Mouse (Mus musculus) stomach, postnatal 0 days (tissue): ENCODE measurements at regions not wholly inside any gene's neighbourhood (a gene's known extent, or its start where the extent isn't known, plus 50 kb on each side); places are given as distances from the start of the nearest gene placed in this dataset.

Experiments
- ATAC-seq: fragments of 200-750 bp; cut with Nextera tagmentation; 2 replicates; pipeline ENCODE4 v1.8.0; 2017; ENCODE audit not compliant: low FRiP score, low TSS enrichment
- DNase-seq: peaks from one replicate; pipeline ENCODE4 v3.0.0-alpha.2; 2016; ENCODE audit warnings: low spot score
- H3K27ac ChIP-seq: fragments of 300-500 bp; sonication (generic); replicated peaks from 2 replicates; pipeline ENCODE4 v1.5.1; 2014; ENCODE audit warnings: mild to moderate bottlenecking, control low read depth
- H3K27me3 ChIP-seq: fragments of 300-500 bp; sonication (generic); 2 replicates; pipeline ENCODE4 v1.6.1; 2014; ENCODE audit warnings: low read length; ENCODE audit not compliant: control insufficient read depth, insufficient read depth
- H3K36me3 ChIP-seq: fragments of 300-500 bp; sonication (generic); 2 replicates; pipeline ENCODE4 v1.6.1; 2014; ENCODE audit warnings: low read length, mixed read lengths; ENCODE audit not compliant: control insufficient read depth, insufficient read depth
- H3K4me1 ChIP-seq: fragments of 300-500 bp; sonication (generic); replicated peaks from 2 replicates; pipeline ENCODE4 v1.6.1; 2014; ENCODE audit warnings: antibody characterized with exemption; ENCODE audit not compliant: control insufficient read depth, insufficient read depth
- H3K4me2 ChIP-seq: fragments of 300-500 bp; sonication (generic); replicated peaks from 2 replicates; pipeline ENCODE4 v1.6.1; 2014; ENCODE audit warnings: low read depth, mild to moderate bottlenecking, control low read depth, moderate library complexity
- H3K4me3 ChIP-seq: fragments of 300-500 bp; sonication (generic); 2 replicates; pipeline ENCODE4 v1.5.1; 2014; ENCODE audit warnings: low read depth, low read length, control low read depth
- H3K9ac ChIP-seq: fragments of 300-500 bp; sonication (generic); 2 replicates; pipeline ENCODE4 v1.6.1; 2014; ENCODE audit warnings: mild to moderate bottlenecking, low read length, control low read depth, mixed read lengths
- H3K9me3 ChIP-seq: fragments of 300-500 bp; sonication (generic); 2 replicates; pipeline ENCODE4 v1.6.1; 2016; ENCODE audit warnings: low read length; ENCODE audit not compliant: control insufficient read depth
- CTCF ChIP-seq: IDR thresholded peaks from 2 replicates; pipeline ENCODE4 v1.5.1; 2016; ENCODE audit warnings: antibody characterized with exemption, low read depth, mild to moderate bottlenecking, moderate library complexity
- EP300 ChIP-seq: optimal IDR thresholded peaks from 2 replicates; pipeline ENCODE3; 2016; ENCODE audit warnings: antibody characterized with exemption
- WGBS: fragments of 180-500 bp; shearing (Covaris S2); extraction: QIAGEN DNeasy Blood & Tissue Kit; methylation state at CpG from one replicate; pipeline ENCODE4 v1.1.7; 2014; 5-methylcytosine and 5-hydroxymethylcytosine counted together

GRCm38 (mm10) chr2:168337611-168338010 lies 56.1 kb upstream of the Kcng1 start:
- no peaks in the 10 kb centered on the region; the same call in 1 of the 2 replicates for H3K4me1 ChIP-seq
- no peak overlapping the region for H3K9ac ChIP-seq
- DNase-seq (no peak), ATAC-seq (no peak; the same call in 1 of the 2 replicates)
- TF ChIP-seq CTCF (no peak), EP300 (peak; percentile 51)
- H3K9me3 ChIP-seq: no peaks in the 10 kb centered on the region
- no peak overlapping the region for H3K4me2 ChIP-seq
- H3K27me3 ChIP-seq: no peaks in the 10 kb centered on the region
- WGBS: 38% methylated on average over 3 of the region's 3 CpGs
- no peak overlapping the region for H3K4me3 ChIP-seq
- H3K36me3 ChIP-seq: no peaks in the 10 kb centered on the region
- peak overlapping the region; percentile 9; the same call in 1 of the 2 replicates for H3K27ac ChIP-seq

DNA sequence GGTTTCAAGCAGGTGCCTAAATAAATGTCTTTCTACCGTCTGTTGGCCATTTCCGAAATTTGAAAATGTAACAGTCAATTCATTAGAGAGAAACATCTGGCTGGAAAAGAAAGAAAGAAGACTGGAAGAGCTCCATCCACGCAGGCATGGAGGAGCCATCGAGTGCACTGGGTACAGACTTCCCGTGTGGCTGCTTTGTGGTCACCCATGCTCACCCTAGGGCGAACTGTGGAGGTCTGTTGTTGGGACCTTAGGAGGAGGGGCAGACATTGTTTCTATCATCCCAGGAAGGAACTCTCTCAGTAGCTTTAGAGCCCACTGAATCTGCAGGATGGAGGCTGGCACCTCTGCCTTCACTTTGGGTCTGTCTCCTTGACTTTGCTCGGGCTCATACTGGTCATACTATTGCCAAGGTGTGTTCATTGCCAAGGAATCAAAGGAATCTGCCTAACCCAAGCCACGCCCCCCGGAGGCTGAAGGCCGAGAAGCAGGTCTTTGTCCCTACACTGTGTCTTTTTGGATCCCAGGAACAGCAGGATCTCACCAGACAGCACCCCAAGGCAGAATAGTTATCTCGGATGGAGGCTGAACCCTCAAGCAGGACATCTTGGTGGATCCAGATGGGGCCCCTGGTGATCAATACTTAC lies 54.3 kb upstream of the Kcng1 start:
- no peaks in the 10 kb centered on the region for H3K36me3 ChIP-seq
- no peak overlapping the region for H3K9ac ChIP-seq
- no peak overlapping the region for H3K27ac ChIP-seq
- H3K9me3 ChIP-seq: no peaks in the 10 kb centered on the region
- no peak overlapping the region for H3K4me2 ChIP-seq
- WGBS: 83% methylated on average over 11 of the region's 11 CpGs
- H3K4me1 ChIP-seq: no peaks in the 10 kb centered on the region; the same call in 1 of the 2 replicates
- TF ChIP-seq CTCF (no peak), EP300 (no peak)
- no peak for DNase-seq
- no peaks in the 10 kb centered on the region for H3K27me3 ChIP-seq
- ATAC-seq: no peak
- no peak overlapping the region for H3K4me3 ChIP-seq

DNA sequence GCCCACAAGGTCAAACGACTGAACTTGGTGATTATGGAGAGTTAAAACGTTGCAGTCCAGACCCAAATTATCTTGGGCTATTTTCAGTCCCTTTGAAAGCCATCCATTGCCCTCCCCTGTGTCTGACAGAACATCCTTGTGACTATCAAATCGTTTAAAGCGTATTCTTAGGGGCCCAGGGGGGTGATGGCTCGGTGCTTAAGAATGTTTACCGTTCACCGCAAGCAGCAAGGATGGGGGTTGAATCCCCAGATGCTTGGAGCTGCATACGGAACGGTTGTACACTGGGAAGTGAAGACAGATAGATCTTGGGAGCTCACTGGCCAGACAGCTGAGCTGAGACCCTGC lies 52.7 kb upstream of the Kcng1 start:
- H3K4me3 ChIP-seq: no peak overlapping the region

GRCm38 (mm10) chr2:168333552-168334240 lies 52.2 kb upstream of the Kcng1 start:
- peak; percentile 28; the same call in 1 of the 2 replicates for ATAC-seq
- Histone ChIP-seq H3K9ac (no peak overlapping the region), H3K4me2 (no peak overlapping the region), H3K9me3 (no peaks in the 10 kb centered on the region), H3K4me3 (no peak overlapping the region), H3K4me1 (no peaks in the 10 kb centered on the region; the same call in 1 of the 2 replicates), H3K36me3 (no peaks in the 10 kb centered on the region), H3K27ac (no peak overlapping the region), H3K27me3 (no peaks in the 10 kb centered on the region)
- no peak for DNase-seq
- no peak for TF ChIP-seq EP300
- TF ChIP-seq CTCF: no peak
- WGBS: 27% methylated on average over 20 of the region's 20 CpGs

More for the DNA sequence above, 52.7 kb upstream of the Kcng1 start:
- Histone ChIP-seq H3K9me3 (no peaks in the 10 kb centered on the region), H3K4me2 (no peak overlapping the region), H3K4me1 (no peaks in the 10 kb centered on the region; the same call in 1 of the 2 replicates), H3K27ac (no peak overlapping the region), H3K36me3 (no peaks in the 10 kb centered on the region), H3K27me3 (no peaks in the 10 kb centered on the region), H3K9ac (no peak overlapping the region)
- 24% methylated on average over 9 of the region's 9 CpGs for WGBS
- TF ChIP-seq CTCF: no peak
- TF ChIP-seq EP300: no peak
- DNase-seq: no peak
- ATAC-seq: no peak

GRCm38 (mm10) chr2:168332972-168333371 lies 51.4 kb upstream of the Kcng1 start:
- TF ChIP-seq EP300 (no peak), CTCF (no peak)
- H3K4me1 ChIP-seq: no peaks in the 10 kb centered on the region; the same call in 1 of the 2 replicates
- H3K4me3 ChIP-seq: no peak overlapping the region
- H3K9ac ChIP-seq: no peak overlapping the region
- H3K36me3 ChIP-seq: no peaks in the 10 kb centered on the region
- no peaks in the 10 kb centered on the region for H3K27me3 ChIP-seq
- 31% methylated on average over 6 of the region's 6 CpGs for WGBS
- no peak overlapping the region for H3K4me2 ChIP-seq
- H3K27ac ChIP-seq: no peak overlapping the region
- H3K9me3 ChIP-seq: no peaks in the 10 kb centered on the region
- DNase-seq (no peak), ATAC-seq (no peak)
